Mouse (Mus musculus): ENCODE data around the gene Gde1. TPM values are rescaled to one million over a fixed set of nuclear protein-coding genes. Genes with fewer than 3 reads are reported as not detected.

The Gde1 gene
- total RNA-seq, 2 experiments from 2014 or later = 30.6 to 31.1 TPM

GRCm38 (mm10) chr7:118710776-118711175 is 5.2 kb upstream of the Gde1 start:
- intact Hi-C loops (cut with DNase I; ENCODE audit: low total_unique reads) = no loop called here
- no peak for DNase-seq

- DNase-seq = no peak
- intact Hi-C loops (cut with DNase I; ENCODE audit: low total_unique reads) = no loop called here
These were observed 2.4 kb upstream of the Gde1 start for GRCm38 (mm10) chr7:118708002-118708401.

- DNase-seq = no peak
- intact Hi-C loops (cut with DNase I; ENCODE audit: low total_unique reads) = no loop called here
These were observed 1.6 kb upstream of the Gde1 start for GRCm38 (mm10) chr7:118707216-118707615.

- DNase-seq = no peak
- intact Hi-C loops (cut with DNase I; ENCODE audit: low total_unique reads) = no loop called here
These were observed 910 bp upstream of the Gde1 start for GRCm38 (mm10) chr7:118706488-118706887.

- no peak for DNase-seq
- intact Hi-C loops (cut with DNase I; ENCODE audit: low total_unique reads) = no loop called here
These were observed 473 bp upstream of the Gde1 start for GRCm38 (mm10) chr7:118706051-118706450.

- no peak for DNase-seq
- intact Hi-C loops (cut with DNase I; ENCODE audit: low total_unique reads) = no loop called here
These were observed 1.4 kb downstream of the Gde1 start for GRCm38 (mm10) chr7:118704001-118704850.

- intact Hi-C loops (cut with DNase I; ENCODE audit: low total_unique reads) = no loop called here
- no peak for DNase-seq
These were observed 2.4 kb downstream of the Gde1 start for GRCm38 (mm10) chr7:118703144-118703561.

- DNase-seq = no peak
- intact Hi-C loops (cut with DNase I; ENCODE audit: low total_unique reads) = no loop called here
These were observed 6.7 kb downstream of the Gde1 start for GRCm38 (mm10) chr7:118698882-118699281.

- intact Hi-C loops (cut with DNase I; ENCODE audit: low total_unique reads) = no loop called here
These were observed 8.4 kb downstream of the Gde1 start for GRCm38 (mm10) chr7:118697168-118697567.

GRCm38 (mm10) chr7:118696146-118696545 is 9.4 kb downstream of the Gde1 start:
- intact Hi-C loops (cut with DNase I; ENCODE audit: low total_unique reads) = no loop called here
- no peak for DNase-seq

More at GRCm38 (mm10) chr7:118697168-118697567, 8.4 kb downstream of the Gde1 start:
- no peak for DNase-seq

GRCm38 (mm10) chr7:118691287-118691686 is 14.3 kb downstream of the Gde1 start:
- no peak for DNase-seq
- intact Hi-C loops (cut with DNase I; ENCODE audit: low total_unique reads) = no loop called here

- no peak for DNase-seq
- intact Hi-C loops (cut with DNase I; ENCODE audit: low total_unique reads) = loop anchor here (5.0 kb wide), 1 partner anchor 92 kb away; the partner anchor contains the start of gene Tmc5
These were observed 16.5 kb downstream of the Gde1 start for GRCm38 (mm10) chr7:118689088-118689487.

GRCm38 (mm10) chr7:118688199-118688598 is 17.4 kb downstream of the Gde1 start:
- intact Hi-C loops (cut with DNase I; ENCODE audit: low total_unique reads) = loop anchor here (5.0 kb wide), 1 partner anchor 91 kb away; the partner anchor contains the start of gene Tmc5
- peak; percentile 77 for DNase-seq

- intact Hi-C loops (cut with DNase I; ENCODE audit: low total_unique reads) = no loop called here
- no peak for DNase-seq
These were observed 28.8 kb downstream of the Gde1 start for GRCm38 (mm10) chr7:118676826-118677225.

GRCm38 (mm10) chr7:118670142-118670541 is 35.4 kb downstream of the Gde1 start:
- intact Hi-C loops (cut with DNase I; ENCODE audit: low total_unique reads) = no loop called here
- DNase-seq = no peak

- intact Hi-C loops (cut with DNase I; ENCODE audit: low total_unique reads) = no loop called here
- no peak for DNase-seq
These were observed 37.8 kb downstream of the Gde1 start for GRCm38 (mm10) chr7:118667773-118668172.

- intact Hi-C loops (cut with DNase I; ENCODE audit: low total_unique reads) = no loop called here
- no peak for DNase-seq
These were observed 48.8 kb downstream of the Gde1 start for GRCm38 (mm10) chr7:118656730-118657129.

GRCm38 (mm10) chr7:118652572-118653295 is 52.8 kb downstream of the Gde1 start:
- DNase-seq = no peak
- intact Hi-C loops (cut with DNase I; ENCODE audit: low total_unique reads) = no loop called here

- intact Hi-C loops (cut with DNase I; ENCODE audit: low total_unique reads) = no loop called here
These were observed 54.7 kb downstream of the Gde1 start for GRCm38 (mm10) chr7:118650891-118651290.

GRCm38 (mm10) chr7:118650119-118650518 is 55.5 kb downstream of the Gde1 start:
- intact Hi-C loops (cut with DNase I; ENCODE audit: low total_unique reads) = no loop called here
- no peak for DNase-seq

More at GRCm38 (mm10) chr7:118650891-118651290, 54.7 kb downstream of the Gde1 start:
- no peak for DNase-seq
